Mouse (Mus musculus) erythroid progenitor cell, adult 5-6 weeks (primary cell): Measurements from ENCODE around the gene Uqcrq. TPM values are rescaled to one million over a fixed set of nuclear protein-coding genes. Genes with fewer than 3 reads are reported as not detected.

Experiments used
- ATAC-seq: replicated peaks from 2 replicates; pipeline ENCODE4 v1.8.0; 2016; ENCODE audit warnings: moderate number of reproducible peaks, mild to moderate bottlenecking, moderate TSS enrichment, inconsistent platforms; ENCODE audit not compliant: poor library complexity, low FRiP score, severe bottlenecking
- total RNA-seq, 2 experiments: library from RNA; stranded (forward) in 1 of 2; stranded (reverse) in 1 of 2; fragments of 150-400 nt in 1 of 2; fragments of 186-747, 209-891 nt in 1 of 2; gene quantifications; 2 replicates each; pipeline versions ENCODE4 v1.2.3 to v1.2.4; 2015 to 2017; ENCODE audit warnings: low replicate concordance in 2 of 2

Uqcrq gene
- total RNA-seq, 2 experiments from 2014 or later: 29.4 to 79.2 TPM

GRCm38 (mm10) chr11:53424826-53425225, 5.8 kb downstream of the Uqcrq start:
- ATAC-seq: no peak

GRCm38 (mm10) chr11:53423036-53423435, 7.6 kb downstream of the Uqcrq start, which contains the start of gene Leap2:
Leap2 (minus strand) TSS chr11:53423170.
- no peak for ATAC-seq

- no peak for ATAC-seq
These were observed 12.6 kb downstream of the Uqcrq start for GRCm38 (mm10) chr11:53418048-53418447.

DNA sequence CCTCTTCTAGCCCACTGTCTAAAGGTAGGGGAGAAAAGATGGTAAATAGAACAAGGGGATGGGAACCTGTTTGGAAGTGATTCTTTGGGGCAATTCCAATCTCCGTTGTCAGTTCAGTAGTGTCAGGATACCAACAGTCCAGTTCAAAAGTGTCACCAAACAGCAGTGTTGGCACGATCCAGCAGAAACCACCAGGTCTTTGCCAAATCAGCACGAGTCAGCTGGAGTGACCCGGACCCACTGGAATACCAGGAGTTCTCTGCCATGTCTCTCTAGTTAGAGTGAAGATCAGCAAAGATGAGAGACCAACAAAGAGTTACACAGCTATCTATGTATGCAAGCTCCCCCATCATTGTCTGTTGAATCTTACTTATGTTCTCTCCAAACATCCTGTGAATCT, 16.8 kb downstream of the Uqcrq start:
- no peak for ATAC-seq

DNA sequence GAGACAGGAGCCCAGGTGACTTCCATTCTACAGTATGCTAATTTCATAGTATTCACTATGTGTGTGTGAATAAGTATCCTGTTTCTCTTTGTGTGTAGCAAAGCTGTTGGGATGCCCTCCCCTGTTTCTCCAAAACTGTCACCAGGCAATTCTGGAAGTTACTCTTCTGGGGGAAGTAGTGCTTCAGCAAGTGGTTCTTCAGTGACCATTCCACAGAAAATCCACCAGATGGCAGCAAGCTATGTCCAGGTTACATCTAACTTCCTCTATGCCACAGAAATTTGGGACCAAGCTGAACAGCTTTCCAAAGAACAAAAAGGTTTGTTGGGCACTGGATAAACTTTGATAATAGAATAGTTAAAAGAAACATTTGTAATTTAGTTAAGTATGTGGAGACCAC, 18.9 kb downstream of the Uqcrq start:
- ATAC-seq: no peak

GRCm38 (mm10) chr11:53403638-53404037, 27.0 kb downstream of the Uqcrq start:
- no peak for ATAC-seq

DNA sequence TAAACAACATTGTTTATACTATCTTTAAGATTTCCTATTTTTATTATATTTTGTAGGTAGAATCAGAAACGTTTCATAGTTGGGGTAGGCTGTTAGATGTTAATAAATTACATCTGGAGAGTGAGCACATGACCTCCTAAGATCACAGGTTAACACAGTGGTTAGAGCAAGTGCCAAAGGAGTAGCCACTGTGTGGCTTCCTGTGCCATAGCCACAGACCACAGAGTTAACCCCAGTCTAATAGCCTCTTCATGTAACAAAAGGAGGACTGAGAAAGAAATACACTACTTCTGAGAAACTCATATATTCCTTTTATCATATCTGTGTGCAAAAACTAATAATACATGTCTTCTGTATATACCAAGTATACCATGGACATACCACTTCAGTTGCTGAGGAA, 36.8 kb downstream of the Uqcrq start:
- ATAC-seq: no peak

GRCm38 (mm10) chr11:53383758-53384428, 46.7 kb downstream of the Uqcrq start:
- no peak for ATAC-seq

DNA sequence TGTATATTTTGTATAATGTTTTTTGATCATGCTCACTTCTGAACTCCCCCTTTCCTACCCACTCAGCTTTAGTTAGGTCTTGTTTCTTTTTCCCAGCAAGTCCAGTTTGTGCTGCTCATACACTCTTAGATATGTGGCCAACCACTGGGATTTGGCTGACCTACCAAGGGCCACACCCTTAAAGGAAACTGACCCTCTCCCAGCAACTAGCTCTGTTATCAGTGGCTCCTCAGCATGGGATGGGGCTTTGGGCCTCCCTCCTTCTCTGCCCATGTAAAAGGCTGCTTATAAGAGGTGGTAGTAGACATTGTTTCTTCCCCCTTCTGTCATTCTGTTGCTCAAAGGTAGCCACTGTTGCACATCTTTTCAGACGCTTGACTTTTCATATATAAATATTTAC, 51.7 kb downstream of the Uqcrq start:
- no peak; the same call in 1 of the 2 replicates for ATAC-seq

Other genes with a start within 250 kb of the Uqcrq start
- gene Hspa4, start 130.4 kb downstream of the Uqcrq start, total RNA-seq (2015; ENCODE audit: low replicate concordance): 36.5 and 48.7 TPM in 2 replicates
- 101 and 152 TPM in 2 replicates for gene Hspa4, start 130.4 kb downstream of the Uqcrq start, total RNA-seq (2017; ENCODE audit: low replicate concordance)
- gene Zcchc10, start 106.2 kb downstream of the Uqcrq start, total RNA-seq (2015; ENCODE audit: low replicate concordance): 4.7 and 19.3 TPM in 2 replicates
- gene Zcchc10, start 106.2 kb downstream of the Uqcrq start, total RNA-seq (2017; ENCODE audit: low replicate concordance): 0.39 and 4.0 TPM in 2 replicates
- gene Aff4, start 80.0 kb downstream of the Uqcrq start, total RNA-seq (2015; ENCODE audit: low replicate concordance): 23.9 and 67.4 TPM in 2 replicates
- 20.7 and 27.0 TPM in 2 replicates for gene Aff4, start 80.0 kb downstream of the Uqcrq start, total RNA-seq (2017; ENCODE audit: low replicate concordance)
- gene Leap2, start 7.7 kb downstream of the Uqcrq start, total RNA-seq (2015; ENCODE audit: low replicate concordance): not detected in 2 replicates
- gene Leap2, start 7.7 kb downstream of the Uqcrq start, total RNA-seq (2017; ENCODE audit: low replicate concordance): not detected in 2 replicates
- gene Gdf9, start 192 bp upstream of the Uqcrq start, total RNA-seq (2015; ENCODE audit: low replicate concordance): not detected in 2 replicates
- 0.77 TPM in 1 of 2 replicates, not detected in the other for gene Gdf9, start 192 bp upstream of the Uqcrq start, total RNA-seq (2017; ENCODE audit: low replicate concordance)
- gene Gm10447, start 26.3 kb upstream of the Uqcrq start, total RNA-seq (2015; ENCODE audit: low replicate concordance): not detected in 2 replicates
- gene Gm10447, start 26.3 kb upstream of the Uqcrq start, total RNA-seq (2017; ENCODE audit: low replicate concordance): not detected in 2 replicates
- not detected in 2 replicates for gene Shroom1, start 26.4 kb upstream of the Uqcrq start, total RNA-seq (2015; ENCODE audit: low replicate concordance)
- gene Shroom1, start 26.4 kb upstream of the Uqcrq start, total RNA-seq (2017; ENCODE audit: low replicate concordance): not detected in 2 replicates
- gene Gm9837, start 39.6 kb upstream of the Uqcrq start, total RNA-seq (2015; ENCODE audit: low replicate concordance): not detected in 2 replicates
- gene Gm9837, start 39.6 kb upstream of the Uqcrq start, total RNA-seq (2017; ENCODE audit: low replicate concordance): not detected in 2 replicates
- gene Gm9945, start 49.3 kb upstream of the Uqcrq start, total RNA-seq (2015; ENCODE audit: low replicate concordance): 5.8 TPM in 1 of 2 replicates, not detected in the other
- gene Gm9945, start 49.3 kb upstream of the Uqcrq start, total RNA-seq (2017; ENCODE audit: low replicate concordance): not detected in 2 replicates
- 29.9 and 42.8 TPM in 2 replicates for gene Sowaha, start 49.4 kb upstream of the Uqcrq start, total RNA-seq (2015; ENCODE audit: low replicate concordance)
- gene Sowaha, start 49.4 kb upstream of the Uqcrq start, total RNA-seq (2017; ENCODE audit: low replicate concordance): 36.8 and 50.7 TPM in 2 replicates
- 143 and 148 TPM in 2 replicates for gene Sept8, start 88.4 kb upstream of the Uqcrq start, total RNA-seq (2015; ENCODE audit: low replicate concordance)
- 101 and 111 TPM in 2 replicates for gene Sept8, start 88.4 kb upstream of the Uqcrq start, total RNA-seq (2017; ENCODE audit: low replicate concordance)
- 1.3 and 10.5 TPM in 2 replicates for gene Kif3a, start 136.5 kb upstream of the Uqcrq start, total RNA-seq (2015; ENCODE audit: low replicate concordance)
- 3.5 and 4.6 TPM in 2 replicates for gene Kif3a, start 136.5 kb upstream of the Uqcrq start, total RNA-seq (2017; ENCODE audit: low replicate concordance)
- gene Il4, start 187.8 kb upstream of the Uqcrq start, total RNA-seq (2015; ENCODE audit: low replicate concordance): 6.8 TPM in 1 of 2 replicates, not detected in the other
- gene Il4, start 187.8 kb upstream of the Uqcrq start, total RNA-seq (2017; ENCODE audit: low replicate concordance): not detected in 2 replicates
- gene Il13, start 203.9 kb upstream of the Uqcrq start, total RNA-seq (2015; ENCODE audit: low replicate concordance): not detected in 2 replicates
- gene Il13, start 203.9 kb upstream of the Uqcrq start, total RNA-seq (2017; ENCODE audit: low replicate concordance): not detected in 2 replicates